Mouse (Mus musculus) ES-Bruce4 (cell line): Measurements from ENCODE around the gene Il27ra. TPM values are rescaled to one million over a fixed set of nuclear protein-coding genes. Genes with fewer than 3 reads are reported as not detected.

ENCODE experiments used
- H3K27ac ChIP-seq: 2 replicates; pipeline ENCODE4 v1.5.1; 2012; ENCODE audit warnings: low read length, inconsistent platforms; ENCODE audit not compliant: insufficient read depth
- H3K27me3 ChIP-seq: 2 replicates; pipeline ENCODE4 v1.6.1; 2012; ENCODE audit warnings: mild to moderate bottlenecking, low read length, inconsistent platforms; ENCODE audit not compliant: control insufficient read depth, poor library complexity, insufficient read depth, severe bottlenecking
- H3K36me3 ChIP-seq: 2 replicates; pipeline ENCODE4 v1.6.1; 2012; ENCODE audit warnings: inconsistent platforms, mild to moderate bottlenecking, low read length, moderate library complexity; ENCODE audit not compliant: control insufficient read depth, poor library complexity, insufficient read depth, severe bottlenecking
- H3K4me1 ChIP-seq: one replicate; pipeline ENCODE4 v1.8.1; 2011; ENCODE audit warnings: low read length; ENCODE audit not compliant: control insufficient read depth, insufficient read depth
- H3K4me3 ChIP-seq: 2 replicates; pipeline ENCODE4 v1.5.1; 2011; ENCODE audit warnings: low read depth, mild to moderate bottlenecking, low read length
- H3K9ac ChIP-seq: 2 replicates; pipeline ENCODE4 v1.6.1; 2012; ENCODE audit warnings: low read depth, mild to moderate bottlenecking, inconsistent platforms; ENCODE audit not compliant: poor library complexity, severe bottlenecking
- H3K9me3 ChIP-seq: replicated peaks from 2 replicates; pipeline ENCODE4 v1.6.1; 2012; ENCODE audit warnings: mild to moderate bottlenecking, low read length, inconsistent platforms; ENCODE audit not compliant: control insufficient read depth, poor library complexity, insufficient read depth, severe bottlenecking
- CTCF ChIP-seq: IDR thresholded peaks from one replicate; pipeline ENCODE4 v1.8.1; 2011; ENCODE audit warnings: low read depth, low read length
- EP300 ChIP-seq: IDR thresholded peaks from 2 replicates; pipeline ENCODE4 v1.6.1; 2011; ENCODE audit warnings: low read depth, low read length; ENCODE audit not compliant: insufficient read depth
- POLR2A ChIP-seq: IDR thresholded peaks from one replicate; pipeline ENCODE4 v1.8.1; 2011; ENCODE audit warnings: low read length; ENCODE audit not compliant: insufficient read depth
- polyA plus RNA-seq: library from polyadenylated mRNA; stranded (reverse); fragments of >200 nt; gene quantifications from 2 replicates; pipeline ENCODE4 v1.2.4, GENCODE M21; 2011; ENCODE audit warnings: low read depth; ENCODE audit not compliant: missing spikeins, insufficient read depth, insufficient read length

Il27ra gene
- polyA plus RNA-seq, 1 experiment, result 0.61 TPM

GRCm38 (mm10) chr8:84023631-84024030 lies 18.8 kb downstream of the Il27ra start:
- H3K27ac ChIP-seq, result peak overlapping the region; percentile 55
- H3K36me3 ChIP-seq, result peaks cover 9% of the 10 kb centered on the region
- H3K4me1 ChIP-seq, result peaks cover 15% of the 10 kb centered on the region
- no peaks in the 10 kb centered on the region for H3K27me3 ChIP-seq
- H3K9me3 ChIP-seq, result no peaks in the 10 kb centered on the region; the same call in 1 of the 2 replicates
- no peak overlapping the region for H3K9ac ChIP-seq
- H3K4me3 ChIP-seq, result no peak overlapping the region
- no peak for TF ChIP-seq CTCF

- Histone ChIP-seq H3K9ac (no peak overlapping the region), H3K4me3 (no peak overlapping the region), H3K27ac (peak overlapping the region; percentile 55), H3K36me3 (peaks cover 4% of the 10 kb centered on the region), H3K4me1 (peaks cover 15% of the 10 kb centered on the region), H3K27me3 (no peaks in the 10 kb centered on the region), H3K9me3 (no peaks in the 10 kb centered on the region)
- TF ChIP-seq CTCF, result no peak
- TF ChIP-seq EP300, result peak; percentile 72; the same call in 1 of the 2 replicates
Measured at GRCm38 (mm10) chr8:84023085-84023484, 19.3 kb downstream of the Il27ra start.

- peaks cover 15% of the 10 kb centered on the region for H3K4me1 ChIP-seq
- TF ChIP-seq POLR2A (no peak), CTCF (no peak), EP300 (peak; percentile 65; the same call in 1 of the 2 replicates)
- H3K27me3 ChIP-seq, result no peaks in the 10 kb centered on the region
- peak overlapping the region; percentile 58 for H3K9ac ChIP-seq
- H3K9me3 ChIP-seq, result no peaks in the 10 kb centered on the region
- H3K27ac ChIP-seq, result peak overlapping the region; percentile 55
- H3K4me3 ChIP-seq, result peak overlapping the region; percentile 38
- H3K36me3 ChIP-seq, result no peaks in the 10 kb centered on the region
Measured at GRCm38 (mm10) chr8:84021569-84021968, 20.8 kb downstream of the Il27ra start.

- Histone ChIP-seq H3K9ac (peak within 1 kb of the TSS; percentile 58), H3K4me1 (peaks cover 15% of the 10 kb centered on the region), H3K9me3 (no peaks in the 10 kb centered on the region), H3K27ac (peak within 1 kb of the TSS; percentile 55), H3K27me3 (no peaks in the 10 kb centered on the region), H3K36me3 (no peaks in the 10 kb centered on the region), H3K4me3 (peak within 1 kb of the TSS; percentile 38)
- TF ChIP-seq EP300 (no peak), CTCF (no peak), POLR2A (no peak)
Measured at GRCm38 (mm10) chr8:84021096-84021495, 21.3 kb downstream of the Il27ra start, which contains the start of gene Palm3. Gene Palm3 (plus strand): TSS chr8:84021471.

- H3K36me3 ChIP-seq, result no peaks in the 10 kb centered on the region
- H3K9ac ChIP-seq, result no peak overlapping the region
- peaks cover 13% of the 10 kb centered on the region for H3K4me1 ChIP-seq
- no peak overlapping the region for H3K4me3 ChIP-seq
- H3K9me3 ChIP-seq, result no peaks in the 10 kb centered on the region; the same call in 1 of the 2 replicates
- no peaks in the 10 kb centered on the region for H3K27me3 ChIP-seq
- no peak overlapping the region for H3K27ac ChIP-seq
- TF ChIP-seq POLR2A, result no peak
- no peak for TF ChIP-seq EP300
- TF ChIP-seq CTCF, result no peak
Measured at GRCm38 (mm10) chr8:84019738-84020137, 22.7 kb downstream of the Il27ra start.

GRCm38 (mm10) chr8:84015833-84016232 lies 26.6 kb downstream of the Il27ra start:
- 0 out of 2 replicates have a peak, but pooled peaks cover 1% of the 10 kb centered on the region for H3K27me3 ChIP-seq

More at GRCm38 (mm10) chr8:84015833-84016232, 26.6 kb downstream of the Il27ra start:
- H3K36me3 ChIP-seq, result no peaks in the 10 kb centered on the region
- no peaks in the 10 kb centered on the region; the same call in 1 of the 2 replicates for H3K9me3 ChIP-seq
- H3K4me1 ChIP-seq, result peaks cover 3% of the 10 kb centered on the region
- H3K4me3 ChIP-seq, result no peak overlapping the region
- TF ChIP-seq CTCF (peak; percentile 51), EP300 (no peak)
- no peak overlapping the region for H3K9ac ChIP-seq
- H3K27ac ChIP-seq, result no peak overlapping the region
